Mouse (Mus musculus): ENCODE results near the gene Nr1i2. TPM values are rescaled to one million over a fixed set of nuclear protein-coding genes. Genes with fewer than 3 reads are reported as not detected.
"Not testable (repeated sequence)": the region's sequence is repeated elsewhere in the genome, so short reads cannot be mapped to it uniquely, and the experiment has no call there.

The Nr1i2 gene
- total RNA-seq, 4 experiments from 2014 or later, result not detected

GRCm38 (mm10) chr16:38287357-38287756, 7.3 kb downstream of the Nr1i2 start:
- no peak for DNase-seq (ENCODE audit: low spot score in 2 of 2)

GRCm38 (mm10) chr16:38286541-38286940, 8.1 kb downstream of the Nr1i2 start:
- DNase-seq (ENCODE audit: low spot score in 2 of 2), result no peak

- no peak for DNase-seq (ENCODE audit: low spot score in 2 of 2)
Observed at GRCm38 (mm10) chr16:38285801-38286200, 8.8 kb downstream of the Nr1i2 start.

GRCm38 (mm10) chr16:38283300-38283699, 11.3 kb downstream of the Nr1i2 start:
- DNase-seq (ENCODE audit: low spot score in 2 of 2), result no peak

GRCm38 (mm10) chr16:38282559-38283160, 12.0 kb downstream of the Nr1i2 start:
- DNase-seq (ENCODE audit: low spot score in 2 of 2), result no peak

- DNase-seq (ENCODE audit: low spot score in 2 of 2), result no peak
Observed at GRCm38 (mm10) chr16:38280951-38281350, 13.7 kb downstream of the Nr1i2 start.

GRCm38 (mm10) chr16:38279794-38280193, 14.8 kb downstream of the Nr1i2 start:
- DNase-seq (ENCODE audit: low spot score in 2 of 2), result no peak

- no peak for DNase-seq (ENCODE audit: low spot score in 2 of 2)
Observed at GRCm38 (mm10) chr16:38274737-38275136, 19.9 kb downstream of the Nr1i2 start.

GRCm38 (mm10) chr16:38272483-38272882, 22.1 kb downstream of the Nr1i2 start:
- no peak for DNase-seq (ENCODE audit: low spot score in 2 of 2)

GRCm38 (mm10) chr16:38271601-38272000, 23.0 kb downstream of the Nr1i2 start:
- DNase-seq (ENCODE audit: low spot score in 2 of 2), result no peak

GRCm38 (mm10) chr16:38255927-38256326, 38.7 kb downstream of the Nr1i2 start:
- DNase-seq (ENCODE audit: low spot score in 2 of 2), result no peak

- no peak for DNase-seq (ENCODE audit: low spot score in 2 of 2)
Observed at GRCm38 (mm10) chr16:38255107-38255506, 39.5 kb downstream of the Nr1i2 start.

- DNase-seq (ENCODE audit: low spot score in 2 of 2), result no peak
Observed at GRCm38 (mm10) chr16:38254001-38254400, 40.6 kb downstream of the Nr1i2 start.

GRCm38 (mm10) chr16:38250467-38250866, 44.2 kb downstream of the Nr1i2 start:
- DNase-seq (ENCODE audit: low spot score in 2 of 2), result no peak

GRCm38 (mm10) chr16:38248331-38248961, 46.2 kb downstream of the Nr1i2 start:
- DNase-seq (ENCODE audit: low spot score in 2 of 2), result no peak

GRCm38 (mm10) chr16:38245849-38246585, 48.6 kb downstream of the Nr1i2 start:
- no peak for DNase-seq (ENCODE audit: low spot score in 2 of 2)

GRCm38 (mm10) chr16:38245379-38245778, 49.2 kb downstream of the Nr1i2 start:
- DNase-seq (ENCODE audit: low spot score in 2 of 2), result no peak

- no peak for DNase-seq (ENCODE audit: low spot score in 2 of 2)
Observed at GRCm38 (mm10) chr16:38244111-38244510, 50.5 kb downstream of the Nr1i2 start.

- DNase-seq (ENCODE audit: low spot score in 2 of 2), result no peak
Observed at GRCm38 (mm10) chr16:38240167-38240566, 54.5 kb downstream of the Nr1i2 start.

- DNase-seq (ENCODE audit: low spot score in 2 of 2), result peak in 1 of 2 experiments; percentile 23
Observed at GRCm38 (mm10) chr16:38239729-38240128, 54.9 kb downstream of the Nr1i2 start.

GRCm38 (mm10) chr16:38236936-38237585, 57.6 kb downstream of the Nr1i2 start:
- DNase-seq (ENCODE audit: low spot score in 2 of 2), result no peak

- not testable (repeated sequence) for DNase-seq (ENCODE audit: low spot score in 2 of 2)
Observed at GRCm38 (mm10) chr16:38222491-38222890, 72.1 kb downstream of the Nr1i2 start.
